Mouse (Mus musculus): ENCODE data around the gene Retsat.

Gene Retsat

GRCm38 (mm10) chr6:72623661-72624402 is 25.6 kb downstream of the Retsat start:
- DNase-seq (ENCODE audit: low spot score): no peak

GRCm38 (mm10) chr6:72626391-72626790 is 28.1 kb downstream of the Retsat start:
- DNase-seq (ENCODE audit: low spot score): no peak

- no peak for DNase-seq (ENCODE audit: low spot score)
Measured at GRCm38 (mm10) chr6:72627276-72627675, 29.0 kb downstream of the Retsat start.

DNA sequence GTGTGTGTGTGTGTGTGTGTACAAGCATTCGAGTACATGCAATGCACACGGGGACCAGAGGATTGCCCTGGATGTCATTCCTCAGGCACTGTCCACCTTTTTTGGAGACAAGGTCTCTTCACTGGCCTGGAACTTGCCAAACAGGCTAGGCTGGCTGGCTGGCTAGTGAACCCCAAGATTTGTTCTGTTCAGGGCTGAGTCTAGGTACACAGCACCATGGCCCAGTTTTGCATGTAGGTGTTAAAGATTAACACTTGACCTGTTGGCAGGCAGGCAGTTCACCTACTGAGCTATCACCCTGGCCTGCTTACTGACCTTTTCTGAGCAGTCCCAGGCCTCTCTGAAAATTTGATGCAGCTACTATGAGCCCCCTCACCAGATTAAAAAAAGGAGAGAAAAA is 32.1 kb downstream of the Retsat start:
- no peak for DNase-seq (ENCODE audit: low spot score)

DNA sequence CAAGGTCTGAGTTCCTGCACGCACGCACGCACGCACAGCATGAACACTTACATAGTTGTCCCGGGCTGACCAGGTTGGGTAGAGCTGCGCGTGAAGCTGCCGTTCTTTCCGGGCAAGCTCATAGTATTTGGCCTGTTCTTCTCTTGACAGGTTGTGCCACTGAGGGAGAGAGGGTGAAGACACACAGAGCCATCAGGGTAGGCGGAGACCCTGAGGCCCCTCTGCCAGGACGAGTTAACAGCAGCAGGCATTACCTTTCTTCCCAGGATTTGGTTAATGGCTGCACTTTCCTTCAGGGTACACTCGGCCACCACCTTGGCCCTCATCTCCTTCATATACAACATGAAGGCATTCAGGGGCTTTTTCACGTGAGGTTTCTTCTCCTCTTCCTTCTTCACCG is 32.7 kb downstream of the Retsat start:
- no peak for DNase-seq (ENCODE audit: low spot score)

- no peak for DNase-seq (ENCODE audit: low spot score)
Measured at GRCm38 (mm10) chr6:72631700-72632099, 33.4 kb downstream of the Retsat start.

GRCm38 (mm10) chr6:72634311-72634710 is 36.0 kb downstream of the Retsat start:
- no peak for DNase-seq (ENCODE audit: low spot score)

DNA sequence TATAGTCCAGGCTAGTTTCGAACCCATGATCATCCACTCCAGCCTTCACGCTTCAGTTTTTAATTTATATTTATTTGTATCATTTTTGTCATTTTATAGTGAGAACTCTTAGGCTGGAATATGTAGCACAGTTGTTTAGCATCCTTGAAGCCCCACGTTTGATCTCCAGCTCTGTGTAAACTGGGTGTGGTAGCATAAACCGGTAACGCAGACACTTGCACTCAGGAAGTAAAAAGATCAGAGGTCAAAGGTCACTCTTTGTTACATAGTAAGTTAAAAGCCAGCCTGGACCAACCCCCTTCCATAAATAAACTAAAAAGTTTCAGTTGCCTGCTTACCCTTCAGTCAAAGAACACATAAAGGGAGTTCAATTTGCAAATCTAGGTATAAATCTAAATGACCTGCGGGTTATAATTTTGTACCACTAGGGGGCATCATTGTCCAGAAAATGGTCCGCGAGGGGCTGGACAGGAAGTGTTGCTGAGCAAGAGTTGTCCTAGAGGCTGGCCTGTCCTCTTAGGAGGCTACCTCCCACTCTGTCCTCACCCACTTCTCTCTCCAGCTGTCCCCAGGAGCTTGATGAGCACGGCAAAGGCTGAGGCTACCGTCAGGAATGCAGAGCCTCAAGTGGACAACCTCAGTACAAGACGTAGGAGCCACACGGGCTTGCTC is 37.6 kb downstream of the Retsat start:
- DNase-seq (ENCODE audit: low spot score): peak; percentile 72

DNA sequence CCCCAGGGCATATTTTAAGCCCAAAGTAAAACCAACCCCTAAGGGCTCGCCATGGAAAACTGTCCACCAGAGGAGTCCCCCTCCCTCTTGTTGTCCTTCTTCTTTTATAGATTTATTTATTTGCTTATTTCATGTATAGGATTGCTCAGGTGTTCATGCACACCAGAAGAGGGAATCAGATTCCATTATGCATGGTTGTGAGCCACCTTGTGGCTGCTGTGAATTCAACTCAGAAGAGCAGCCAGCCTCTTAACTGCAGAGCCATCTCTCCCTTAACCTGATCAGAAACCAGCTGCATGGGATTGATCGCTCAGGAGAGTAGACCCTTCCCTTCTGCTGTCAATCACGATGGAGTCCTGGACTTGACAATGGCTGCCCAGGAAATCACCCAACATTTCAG is 38.7 kb downstream of the Retsat start:
- no peak for DNase-seq (ENCODE audit: low spot score)

GRCm38 (mm10) chr6:72641218-72641954 is 43.1 kb downstream of the Retsat start:
- no peak for DNase-seq (ENCODE audit: low spot score)

DNA sequence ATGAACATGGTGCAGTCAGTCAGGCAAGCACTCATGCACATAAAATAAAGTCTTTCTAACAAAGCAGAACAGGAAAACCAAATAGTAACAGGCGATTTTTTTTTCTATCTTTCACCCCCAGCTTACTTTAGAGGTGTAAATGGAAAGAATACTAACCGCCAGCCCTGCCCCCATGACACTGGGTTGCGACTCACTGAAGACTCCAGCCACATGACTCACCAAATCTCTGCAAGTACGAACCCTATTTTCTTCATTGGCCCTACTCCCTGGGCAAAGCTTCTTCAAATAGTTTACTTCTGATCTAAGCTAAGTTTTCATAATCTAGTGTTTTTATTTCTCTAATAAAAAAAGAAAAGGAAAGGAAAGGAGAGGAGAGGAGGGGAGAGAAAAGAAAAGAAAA is 46.3 kb downstream of the Retsat start:
- DNase-seq (ENCODE audit: low spot score): no peak

DNA sequence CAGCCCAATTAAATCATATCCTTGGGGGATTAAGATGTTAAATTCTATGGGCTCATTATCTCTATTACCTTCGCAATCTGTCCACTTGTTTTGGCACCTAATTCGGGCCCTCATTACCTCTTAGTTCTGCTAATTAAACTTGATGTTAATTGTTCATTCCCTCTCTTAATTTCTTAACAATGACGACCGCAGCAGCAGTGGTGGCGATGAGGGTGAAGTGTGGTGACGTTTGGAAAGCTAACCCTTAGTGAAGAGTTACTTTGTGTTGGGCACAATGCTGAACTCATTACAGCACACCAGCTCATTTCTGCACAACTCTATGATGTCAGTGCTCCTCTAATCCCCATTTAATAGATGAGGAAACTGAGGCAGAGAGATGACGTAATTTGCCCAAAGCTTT is 47.1 kb downstream of the Retsat start:
- no peak for DNase-seq (ENCODE audit: low spot score)

DNA sequence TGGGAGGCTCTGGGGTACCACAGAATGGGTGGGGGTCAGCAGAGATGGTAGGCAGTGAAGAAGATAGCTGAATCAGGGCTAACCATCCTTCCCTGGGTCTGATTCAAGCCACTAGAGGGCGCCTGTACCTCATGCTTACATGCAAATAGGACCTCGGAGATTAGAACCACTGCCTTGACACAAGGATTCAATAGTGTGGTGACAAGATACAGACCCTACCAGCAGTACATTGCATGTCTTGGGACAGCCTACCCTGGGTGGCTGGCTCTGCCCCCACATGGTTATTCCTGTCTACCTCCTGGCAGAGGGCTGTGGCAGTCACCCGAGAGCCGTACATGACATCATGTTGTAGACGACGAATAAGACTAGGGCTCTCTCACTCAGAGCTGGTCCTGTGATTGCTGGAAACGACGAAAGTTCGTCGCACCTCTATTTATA is 49.1 kb downstream of the Retsat start:
- DNase-seq (ENCODE audit: low spot score): peak; percentile 49

DNA sequence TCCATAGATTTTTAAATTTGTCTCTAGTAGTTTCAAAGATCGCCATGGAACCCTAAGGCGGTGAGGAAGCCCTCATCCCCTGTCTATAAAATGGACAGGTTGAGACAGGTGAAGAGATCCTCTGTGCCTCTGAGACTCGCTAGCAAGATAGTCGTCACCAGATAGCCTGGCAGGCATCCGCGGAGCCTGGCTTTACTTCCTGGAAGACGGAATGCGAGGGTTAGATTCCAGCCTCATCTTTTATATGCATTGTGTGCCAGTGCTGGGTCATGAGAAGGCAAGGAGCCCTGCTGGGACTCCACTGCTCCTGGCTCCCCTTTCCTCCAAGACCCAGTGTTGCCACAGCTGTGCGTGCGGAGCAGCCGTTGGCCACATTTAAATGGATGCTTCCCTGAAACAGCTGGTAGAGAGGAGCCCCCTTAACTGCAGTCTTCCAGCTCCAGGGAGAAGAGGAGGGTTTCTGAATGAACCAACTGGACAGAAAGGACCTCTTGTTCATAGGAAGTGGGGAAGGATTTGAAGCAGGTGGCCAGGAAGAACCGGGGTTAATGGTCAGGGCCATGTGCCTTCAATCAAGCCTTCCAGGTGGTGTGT is 49.8 kb downstream of the Retsat start:
- DNase-seq (ENCODE audit: low spot score): no peak

DNA sequence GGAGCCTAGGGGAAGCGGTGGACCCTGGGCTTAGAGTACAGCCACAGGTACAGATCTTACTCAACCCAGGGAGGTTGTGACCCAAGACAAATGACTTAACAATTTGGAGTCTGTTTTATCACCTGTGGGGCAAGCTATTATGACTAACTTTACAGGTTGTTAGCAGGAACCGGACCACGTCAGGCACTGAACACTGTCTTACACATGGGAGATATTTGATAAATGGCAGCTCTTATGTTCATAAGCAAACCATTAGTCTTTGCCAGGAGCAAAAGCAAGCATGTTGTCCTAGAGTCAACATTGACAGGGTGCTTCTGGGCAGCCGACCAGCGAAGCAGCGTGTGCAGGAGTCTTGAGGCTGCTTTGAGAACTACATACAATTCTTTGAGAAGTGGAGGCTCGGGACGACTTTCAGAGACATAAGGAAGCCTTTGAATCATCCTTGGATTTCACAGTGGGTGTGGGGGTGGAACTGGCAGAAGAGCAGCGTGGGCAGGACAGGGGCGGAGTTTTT is 52.1 kb downstream of the Retsat start:
- no peak for DNase-seq (ENCODE audit: low spot score)

- DNase-seq (ENCODE audit: low spot score): no peak
Measured at GRCm38 (mm10) chr6:72653419-72653818, 55.1 kb downstream of the Retsat start.

DNA sequence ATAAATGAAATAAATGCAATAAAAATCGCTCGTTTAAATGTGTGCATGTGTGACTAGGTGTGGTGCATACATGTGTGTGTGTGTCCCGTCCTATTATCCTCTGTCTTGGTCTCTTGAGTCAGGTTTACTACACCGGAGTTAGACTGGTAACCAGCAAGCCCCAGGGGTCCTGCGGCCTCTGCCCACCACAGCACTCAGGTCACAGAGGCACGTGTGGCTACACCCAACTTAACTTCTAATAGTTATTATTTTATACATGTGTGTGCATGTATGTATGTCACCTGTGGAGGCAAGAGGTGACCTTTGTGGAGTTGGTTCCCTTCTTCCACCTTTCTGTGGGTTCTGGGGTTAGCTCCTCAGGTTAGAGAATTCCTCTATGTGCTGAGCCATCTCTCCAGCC is 56.1 kb downstream of the Retsat start:
- no peak for DNase-seq (ENCODE audit: low spot score)

GRCm38 (mm10) chr6:72655309-72656052 is 57.2 kb downstream of the Retsat start:
- DNase-seq (ENCODE audit: low spot score): peak; percentile 68

GRCm38 (mm10) chr6:72656053-72656442 is 57.8 kb downstream of the Retsat start:
- DNase-seq (ENCODE audit: low spot score): no peak

GRCm38 (mm10) chr6:72658006-72658405 is 59.7 kb downstream of the Retsat start:
- no peak for DNase-seq (ENCODE audit: low spot score)

Measured in yolk sac, embryonic 10.5 days (tissue).